Mouse (Mus musculus) neural tube, embryonic 13.5 days (tissue): ENCODE results near the gene Wdr95. TPM values are rescaled to one million over a fixed set of nuclear protein-coding genes. Genes with fewer than 3 reads are reported as not detected.
"Not testable (repeated sequence)": the region's sequence is repeated elsewhere in the genome, so short reads cannot be mapped to it uniquely, and the experiment has no call there.

ENCODE experiments used
- ATAC-seq: fragments of 200-750 bp; cut with Nextera tagmentation; 2 replicates; pipeline ENCODE4 v1.8.0; 2017; ENCODE audit warnings: low read depth, mild to moderate bottlenecking, moderate TSS enrichment, moderate library complexity
- H3K27ac ChIP-seq: fragments of 300-500 bp; sonication (generic); replicated peaks from 2 replicates; pipeline ENCODE4 v1.5.1; 2015; ENCODE audit warnings: moderate library complexity, mild to moderate bottlenecking, inconsistent platforms
- H3K27me3 ChIP-seq: fragments of 300-500 bp; sonication (generic); 2 replicates; pipeline ENCODE4 v1.6.1; 2015; ENCODE audit warnings: mild to moderate bottlenecking, inconsistent platforms
- H3K36me3 ChIP-seq: fragments of 300-500 bp; sonication (generic); 2 replicates; pipeline ENCODE4 v1.6.1; 2015; ENCODE audit warnings: mild to moderate bottlenecking, inconsistent platforms
- H3K4me1 ChIP-seq: fragments of 300-500 bp; sonication (generic); replicated peaks from 2 replicates; pipeline ENCODE4 v1.6.1; 2015; ENCODE audit warnings: inconsistent platforms
- H3K4me2 ChIP-seq: fragments of 300-500 bp; sonication (generic); 2 replicates; pipeline ENCODE4 v1.6.1; 2015; ENCODE audit warnings: inconsistent platforms, mild to moderate bottlenecking, moderate library complexity
- H3K4me3 ChIP-seq: fragments of 300-500 bp; sonication (generic); 2 replicates; pipeline ENCODE4 v1.5.1; 2015; ENCODE audit warnings: mild to moderate bottlenecking, inconsistent platforms
- H3K9ac ChIP-seq: fragments of 300-500 bp; sonication (generic); 2 replicates; pipeline ENCODE4 v1.6.1; 2015; ENCODE audit warnings: moderate library complexity, mild to moderate bottlenecking, inconsistent platforms
- H3K9me3 ChIP-seq: fragments of 300-500 bp; sonication (generic); 2 replicates; pipeline ENCODE4 v1.6.1; 2016; ENCODE audit warnings: inconsistent platforms
- WGBS: fragments of 180-500 bp; shearing (Covaris S2); methylation state at CpG from one replicate; pipeline ENCODE4 v1.1.7; 2015; 5-methylcytosine and 5-hydroxymethylcytosine counted together
- polyA plus RNA-seq: library from polyadenylated mRNA; unstranded; fragments of >200 nt; fragmentation: Nextera tagmentation; extraction: Ambion mirVana; gene quantifications from 2 replicates; pipeline ENCODE4 v1.2.1, GENCODE M21; 2015

The Wdr95 gene
- polyA plus RNA-seq, 1 experiment from 2014 or later: 0.60 TPM

- no peak overlapping the region for H3K4me3 ChIP-seq
- peak overlapping the region; percentile 46 for H3K9ac ChIP-seq
- H3K9me3 ChIP-seq: no peaks in the 10 kb centered on the region
- no peaks in the 10 kb centered on the region for H3K27me3 ChIP-seq
- peak overlapping the region; percentile 15; the same call in 1 of the 2 replicates for H3K4me2 ChIP-seq
- H3K27ac ChIP-seq: peak overlapping the region; percentile 93
- ATAC-seq: no peak
- WGBS: 48% methylated on average over 6 of the region's 6 CpGs
- H3K4me1 ChIP-seq: peaks cover 56% of the 10 kb centered on the region
- no peaks in the 10 kb centered on the region for H3K36me3 ChIP-seq
Observed at GRCm38 (mm10) chr5:149523856-149524241, 4.6 kb upstream of the Wdr95 start.

GRCm38 (mm10) chr5:149524242-149524858 lies 4.1 kb upstream of the Wdr95 start:
- H3K9ac ChIP-seq: peak overlapping the region; percentile 46
- WGBS: 14% methylated on average over 16 of the region's 16 CpGs
- peak overlapping the region; percentile 93 for H3K27ac ChIP-seq
- no peaks in the 10 kb centered on the region for H3K27me3 ChIP-seq
- H3K4me2 ChIP-seq: peak overlapping the region; percentile 15
- no peaks in the 10 kb centered on the region for H3K36me3 ChIP-seq
- H3K9me3 ChIP-seq: no peaks in the 10 kb centered on the region
- peak; percentile 66 for ATAC-seq
- peaks cover 62% of the 10 kb centered on the region for H3K4me1 ChIP-seq
- no peak overlapping the region for H3K4me3 ChIP-seq

GRCm38 (mm10) chr5:149525055-149525785 lies 3.3 kb upstream of the Wdr95 start:
- H3K4me3 ChIP-seq: no peak overlapping the region
- peaks cover 70% of the 10 kb centered on the region for H3K4me1 ChIP-seq
- 42% methylated on average over 6 of the region's 6 CpGs for WGBS
- ATAC-seq: no peak
- no peaks in the 10 kb centered on the region for H3K27me3 ChIP-seq
- peak overlapping the region; percentile 15; the same call in 1 of the 2 replicates for H3K4me2 ChIP-seq
- no peaks in the 10 kb centered on the region for H3K36me3 ChIP-seq
- no peak overlapping the region for H3K9ac ChIP-seq
- H3K9me3 ChIP-seq: no peaks in the 10 kb centered on the region
- H3K27ac ChIP-seq: peak overlapping the region; percentile 93

- Histone ChIP-seq H3K4me1 (peaks cover 66% of the 10 kb centered on the region), H3K36me3 (no peaks in the 10 kb centered on the region), H3K4me3 (no peak overlapping the region), H3K27ac (peak overlapping the region; percentile 93), H3K27me3 (no peaks in the 10 kb centered on the region), H3K4me2 (peak overlapping the region; percentile 9; the same call in 1 of the 2 replicates), H3K9ac (no peak overlapping the region), H3K9me3 (no peaks in the 10 kb centered on the region)
- ATAC-seq: no peak
- 37% methylated on average over 10 of the region's 10 CpGs for WGBS
Observed at GRCm38 (mm10) chr5:149526467-149526951, 2.0 kb upstream of the Wdr95 start.

GRCm38 (mm10) chr5:149527292-149527691 lies 1.2 kb upstream of the Wdr95 start:
- H3K4me3 ChIP-seq, H3K9me3 ChIP-seq, H3K9ac ChIP-seq, ATAC-seq, H3K27me3 ChIP-seq, H3K36me3 ChIP-seq: not testable (repeated sequence)
- peak overlapping the region; percentile 9; the same call in 1 of the 2 replicates for H3K4me2 ChIP-seq
- peak overlapping the region; percentile 93 for H3K27ac ChIP-seq
- WGBS: 60% methylated on average over 4 of the region's 4 CpGs
- peaks cover 66% of the 10 kb centered on the region for H3K4me1 ChIP-seq

- Histone ChIP-seq H3K27me3 (peaks cover 3% of the 10 kb centered on the region; the same call in 1 of the 2 replicates), H3K4me2 (no peak overlapping the region), H3K36me3 (no peaks in the 10 kb centered on the region), H3K4me1 (peaks cover 48% of the 10 kb centered on the region), H3K9me3 (no peaks in the 10 kb centered on the region), H3K27ac (no peak overlapping the region), H3K4me3 (no peak overlapping the region), H3K9ac (no peak overlapping the region)
- no peak for ATAC-seq
- WGBS: 87% methylated on average over 2 of the region's 2 CpGs
Observed at GRCm38 (mm10) chr5:149533847-149534246, 5.4 kb downstream of the Wdr95 start.

- Histone ChIP-seq H3K4me2 (no peak overlapping the region), H3K4me3 (no peak overlapping the region), H3K4me1 (peaks cover 38% of the 10 kb centered on the region), H3K27me3 (peaks cover 9% of the 10 kb centered on the region; the same call in 1 of the 2 replicates), H3K36me3 (no peaks in the 10 kb centered on the region), H3K9ac (no peak overlapping the region), H3K9me3 (no peaks in the 10 kb centered on the region), H3K27ac (no peak overlapping the region)
- 66% methylated on average over 9 of the region's 9 CpGs for WGBS
- ATAC-seq: no peak
Observed at GRCm38 (mm10) chr5:149536005-149536404, 7.5 kb downstream of the Wdr95 start.

- H3K9ac ChIP-seq: peak overlapping the region; percentile 58
- WGBS: 17% methylated on average over 16 of the region's 16 CpGs
Observed at GRCm38 (mm10) chr5:149537796-149538511, 9.5 kb downstream of the Wdr95 start.

GRCm38 (mm10) chr5:149538531-149538930 lies 10.1 kb downstream of the Wdr95 start:
- peaks cover 9% of the 10 kb centered on the region; the same call in 1 of the 2 replicates for H3K27me3 ChIP-seq
- peak overlapping the region; percentile 70 for H3K27ac ChIP-seq
- peak; percentile 36; the same call in 1 of the 2 replicates for ATAC-seq
- H3K4me3 ChIP-seq: no peak overlapping the region
- H3K4me2 ChIP-seq: peak overlapping the region; percentile 49
- H3K9me3 ChIP-seq: no peaks in the 10 kb centered on the region
- 66% methylated on average over 8 of the region's 8 CpGs for WGBS
- peak overlapping the region; percentile 58; the same call in 1 of the 2 replicates for H3K9ac ChIP-seq
- no peaks in the 10 kb centered on the region for H3K36me3 ChIP-seq
- peaks cover 38% of the 10 kb centered on the region for H3K4me1 ChIP-seq

More at GRCm38 (mm10) chr5:149537796-149538511, 9.5 kb downstream of the Wdr95 start:
- peak overlapping the region; percentile 13 for H3K4me3 ChIP-seq
- peaks cover 9% of the 10 kb centered on the region; the same call in 1 of the 2 replicates for H3K27me3 ChIP-seq
- H3K27ac ChIP-seq: peak overlapping the region; percentile 70
- peak; percentile 71 for ATAC-seq
- peak overlapping the region; percentile 49 for H3K4me2 ChIP-seq
- peaks cover 38% of the 10 kb centered on the region for H3K4me1 ChIP-seq
- H3K9me3 ChIP-seq: no peaks in the 10 kb centered on the region
- no peaks in the 10 kb centered on the region for H3K36me3 ChIP-seq

GRCm38 (mm10) chr5:149539051-149539450 lies 10.6 kb downstream of the Wdr95 start:
- Histone ChIP-seq H3K4me2 (no peak overlapping the region), H3K27ac (no peak overlapping the region), H3K9me3 (no peaks in the 10 kb centered on the region), H3K4me3 (no peak overlapping the region), H3K27me3 (peaks cover 9% of the 10 kb centered on the region; the same call in 1 of the 2 replicates), H3K36me3 (no peaks in the 10 kb centered on the region), H3K4me1 (peaks cover 38% of the 10 kb centered on the region), H3K9ac (no peak overlapping the region)
- WGBS: 86% methylated on average over 4 of the region's 4 CpGs
- no peak for ATAC-seq

GRCm38 (mm10) chr5:149551179-149551578 lies 22.7 kb downstream of the Wdr95 start:
- H3K36me3 ChIP-seq: no peaks in the 10 kb centered on the region
- ATAC-seq: no peak
- no peak overlapping the region for H3K27ac ChIP-seq
- no peak overlapping the region for H3K4me3 ChIP-seq
- no peaks in the 10 kb centered on the region for H3K4me1 ChIP-seq
- WGBS: 61% methylated on average over 9 of the region's 10 CpGs
- H3K4me2 ChIP-seq: no peak overlapping the region
- no peak overlapping the region for H3K9ac ChIP-seq
- no peaks in the 10 kb centered on the region; the same call in 1 of the 2 replicates for H3K9me3 ChIP-seq
- H3K27me3 ChIP-seq: no peaks in the 10 kb centered on the region
